Mouse (Mus musculus) forebrain, embryonic 13.5 days (tissue): ENCODE data around the gene Gm13305. TPM values are rescaled to one million over a fixed set of nuclear protein-coding genes. Genes with fewer than 3 reads are reported as not detected.
"Not testable (repeated sequence)": the region's sequence is repeated elsewhere in the genome, so short reads cannot be mapped to it uniquely, and the experiment has no call there.

ENCODE experiments used
- ATAC-seq: fragments of 200-750 bp; cut with Nextera tagmentation; 2 replicates; pipeline ENCODE4 v1.8.0; 2017
- H3K27ac ChIP-seq: fragments of 300-500 bp; sonication (generic); 2 replicates; pipeline ENCODE4 v1.5.1; 2015; ENCODE audit warnings: inconsistent platforms, mild to moderate bottlenecking, moderate library complexity
- H3K27me3 ChIP-seq: fragments of 300-500 bp; sonication (generic); 2 replicates; pipeline ENCODE4 v1.6.1; 2015; ENCODE audit warnings: mild to moderate bottlenecking, inconsistent platforms
- H3K36me3 ChIP-seq: fragments of 300-500 bp; sonication (generic); 2 replicates; pipeline ENCODE4 v1.6.1; 2015; ENCODE audit warnings: mild to moderate bottlenecking, inconsistent platforms; ENCODE audit not compliant: poor library complexity, severe bottlenecking
- H3K4me1 ChIP-seq: fragments of 300-500 bp; sonication (generic); 2 replicates; pipeline ENCODE4 v1.6.1; 2015; ENCODE audit warnings: inconsistent platforms
- H3K4me2 ChIP-seq: fragments of 300-500 bp; sonication (generic); 2 replicates; pipeline ENCODE4 v1.6.1; 2015; ENCODE audit warnings: inconsistent platforms, mild to moderate bottlenecking, moderate library complexity
- H3K4me3 ChIP-seq: fragments of 300-500 bp; sonication (generic); 2 replicates; pipeline ENCODE4 v1.5.1; 2015; ENCODE audit warnings: mild to moderate bottlenecking, inconsistent platforms
- H3K9ac ChIP-seq: fragments of 300-500 bp; sonication (generic); 2 replicates; pipeline ENCODE4 v1.6.1; 2015; ENCODE audit warnings: mild to moderate bottlenecking, inconsistent platforms
- H3K9me3 ChIP-seq: fragments of 300-500 bp; sonication (generic); replicated peaks from 2 replicates; pipeline ENCODE4 v1.6.1; 2016; ENCODE audit warnings: inconsistent platforms
- WGBS: fragments of 180-500 bp; shearing (Covaris S2); methylation state at CpG from one replicate; pipeline ENCODE4 v1.1.7; 2015; 5-methylcytosine and 5-hydroxymethylcytosine counted together
- polyA plus RNA-seq: library from polyadenylated mRNA; unstranded; fragments of >200 nt; fragmentation: Nextera tagmentation; extraction: Ambion mirVana; gene quantifications from 2 replicates; pipeline ENCODE4 v1.2.1, GENCODE M21; 2015

Gm13305 gene
- 0.50 TPM in 1 of 2 replicates, not detected in the other for polyA plus RNA-seq

DNA sequence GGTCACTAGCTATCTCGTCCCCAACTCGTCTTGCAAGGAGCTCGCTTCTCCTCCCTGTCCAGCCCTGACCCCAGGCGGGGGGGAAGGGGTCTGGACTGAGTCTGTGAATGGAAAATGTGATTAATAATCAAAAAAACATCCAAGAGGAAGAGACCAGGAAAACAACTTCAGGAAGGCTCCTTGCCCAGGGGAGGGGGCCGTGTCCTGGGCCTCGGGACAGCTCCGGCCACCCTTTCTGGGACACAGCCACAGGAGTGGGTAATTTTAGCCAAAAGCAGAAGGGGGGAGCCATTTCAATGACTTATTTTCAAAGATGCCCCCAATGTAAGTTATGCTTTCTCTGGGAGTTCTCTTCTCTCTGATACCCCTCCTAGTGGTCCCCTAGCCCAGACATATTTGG, at the start of gene Gm13305:
Gene Gm13305, minus strand, starts transcription at position 101 of the 400 bp plus-strand sequence.
- H3K4me1 ChIP-seq, H3K4me2 ChIP-seq, H3K9ac ChIP-seq, ATAC-seq, H3K36me3 ChIP-seq, H3K27me3 ChIP-seq, H3K4me3 ChIP-seq, H3K27ac ChIP-seq, H3K9me3 ChIP-seq: not testable (repeated sequence)
- no CpG with 5 or more reads among the region's 7 CpGs for WGBS

GRCm38 (mm10) chr4:42184980-42185372, 16.6 kb upstream of the Gm13305 start:
- not testable (repeated sequence) for H3K9ac ChIP-seq, H3K9me3 ChIP-seq, H3K4me2 ChIP-seq, H3K27ac ChIP-seq, H3K4me1 ChIP-seq, H3K36me3 ChIP-seq, H3K4me3 ChIP-seq, H3K27me3 ChIP-seq
- WGBS = no CpG with 5 or more reads among the region's 25 CpGs
- ATAC-seq = peak; percentile 75

DNA sequence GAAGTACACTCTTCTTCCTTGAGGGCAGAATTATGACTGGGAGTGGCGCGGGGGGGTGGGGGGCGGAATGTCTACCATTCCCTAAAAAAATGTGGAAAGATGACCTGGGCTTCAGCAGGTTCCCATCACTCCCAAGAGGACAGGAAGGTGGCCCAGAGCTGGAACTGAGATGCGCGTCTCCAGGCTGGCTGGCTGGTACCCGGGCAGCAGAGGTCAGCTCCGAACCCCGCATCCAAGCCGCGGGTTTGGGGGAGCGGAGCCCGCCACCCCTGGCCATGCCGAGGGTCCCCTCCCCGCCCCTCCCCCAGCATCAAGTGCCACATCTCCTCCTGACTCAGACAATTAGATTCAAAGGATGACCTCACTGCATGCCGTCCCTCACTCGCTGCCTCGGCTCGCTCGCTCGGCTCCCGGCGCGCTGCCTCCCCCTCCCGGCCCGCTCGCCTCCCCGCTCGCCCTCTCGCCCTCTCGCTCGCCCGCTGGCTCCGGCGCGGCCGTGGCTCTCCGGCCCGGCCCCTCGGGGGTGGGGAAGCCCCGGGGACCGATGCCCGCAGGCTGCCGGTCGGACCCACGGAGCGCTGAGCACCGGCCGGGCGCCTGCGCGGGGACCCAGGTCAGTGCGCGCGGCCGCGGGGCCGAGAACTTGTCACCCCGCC, 16.0 kb upstream of the Gm13305 start:
- not testable (repeated sequence) for H3K4me1 ChIP-seq, H3K27me3 ChIP-seq, H3K4me2 ChIP-seq, H3K36me3 ChIP-seq, H3K9me3 ChIP-seq, H3K4me3 ChIP-seq, H3K27ac ChIP-seq, H3K9ac ChIP-seq
- peak; percentile 70 for ATAC-seq
- WGBS = no CpG with 5 or more reads among the region's 58 CpGs

GRCm38 (mm10) chr4:42183234-42184197, 15.1 kb upstream of the Gm13305 start:
- not testable (repeated sequence) for H3K4me1 ChIP-seq, H3K4me2 ChIP-seq, H3K27ac ChIP-seq, H3K27me3 ChIP-seq, H3K9ac ChIP-seq, H3K36me3 ChIP-seq, H3K9me3 ChIP-seq, H3K4me3 ChIP-seq
- peak; percentile 64 for ATAC-seq
- WGBS = no CpG with 5 or more reads among the region's 31 CpGs

- not testable (repeated sequence) for H3K9me3 ChIP-seq, H3K27ac ChIP-seq, H3K4me1 ChIP-seq, H3K9ac ChIP-seq, H3K36me3 ChIP-seq, H3K4me3 ChIP-seq, H3K27me3 ChIP-seq, H3K4me2 ChIP-seq, ATAC-seq
- no CpG with 5 or more reads among the region's 4 CpGs for WGBS
These were observed 9.8 kb upstream of the Gm13305 start for GRCm38 (mm10) chr4:42178243-42178642.

GRCm38 (mm10) chr4:42153136-42153535, 15.3 kb downstream of the Gm13305 start, which contains the start of gene Gm13306:
Gene Gm13306 (plus strand): TSS chr4:42153436.
- H3K4me2 ChIP-seq, H3K4me1 ChIP-seq, H3K4me3 ChIP-seq, H3K27me3 ChIP-seq, H3K36me3 ChIP-seq, H3K27ac ChIP-seq, H3K9ac ChIP-seq, H3K9me3 ChIP-seq, ATAC-seq: not testable (repeated sequence)
- WGBS = no CpG with 5 or more reads among the region's 9 CpGs

- H3K9ac ChIP-seq, H3K4me1 ChIP-seq, H3K27ac ChIP-seq, H3K4me3 ChIP-seq, H3K9me3 ChIP-seq, ATAC-seq, H3K36me3 ChIP-seq, H3K27me3 ChIP-seq, H3K4me2 ChIP-seq: not testable (repeated sequence)
- no CpG with 5 or more reads among the region's 5 CpGs for WGBS
These were observed 53.9 kb downstream of the Gm13305 start, which contains the start of gene Gm13304 for GRCm38 (mm10) chr4:42114517-42114916. Gene Gm13304 (plus strand): TSS chr4:42114817.

Other genes starting within 250 kb of the Gm13305 start
- gene Gm20878, start 227.0 kb downstream of the Gm13305 start, polyA plus RNA-seq = 5.4 and 6.6 TPM in 2 replicates
- gene Fam205a4, start 202.5 kb downstream of the Gm13305 start, polyA plus RNA-seq = 0.23 TPM in 1 of 2 replicates, not detected in the other
- gene Gm21093, start 133.9 kb downstream of the Gm13305 start, polyA plus RNA-seq = 0.13 and 0.34 TPM in 2 replicates
- not detected in 2 replicates for gene Gm3893, start 77.4 kb downstream of the Gm13305 start, polyA plus RNA-seq
- 0.49 TPM in 1 of 2 replicates, not detected in the other for gene Gm13304, start 53.8 kb downstream of the Gm13305 start, polyA plus RNA-seq
- not detected in 2 replicates for gene Gm13306, start 15.2 kb downstream of the Gm13305 start, polyA plus RNA-seq
- gene Gm10600, start 72.0 kb upstream of the Gm13305 start, polyA plus RNA-seq = not detected in 2 replicates
- gene Ccl21b, start 87.2 kb upstream of the Gm13305 start, polyA plus RNA-seq = not detected in 2 replicates
- not detected in 2 replicates for gene Gm21953, start 125.7 kb upstream of the Gm13305 start, polyA plus RNA-seq
- 0.19 TPM in 1 of 2 replicates, not detected in the other for gene Fam205a3, start 149.7 kb upstream of the Gm13305 start, polyA plus RNA-seq